Mouse (Mus musculus): ENCODE measurements around the gene Kat14. TPM values are rescaled to one million over a fixed set of nuclear protein-coding genes. Genes with fewer than 3 reads are reported as not detected.

Gene Kat14
- polyA plus RNA-seq, 1 experiment from 2014 or later: 25.0 TPM

- no peak; the same call in 1 of the 2 replicates for ATAC-seq (replicated peaks; ENCODE audit: insufficient number of reproducible peaks, low FRiP score, low TSS enrichment)
- no peak overlapping the region for H3K4me2 ChIP-seq
- 15% methylated on average over 8 of the region's 8 CpGs for WGBS (ENCODE audit: insufficient replicate concordance)
- H3K36me3 ChIP-seq (ENCODE audit: control insufficient read depth, insufficient read depth, low read length): no peaks in the 10 kb centered on the region
- no peak overlapping the region for H3K4me3 ChIP-seq (ENCODE audit: low read depth, low read length)
- H3K9ac ChIP-seq (ENCODE audit: low read depth, low read length): no peak overlapping the region
- peaks cover 4% of the 10 kb centered on the region; the same call in 1 of the 2 replicates for H3K27me3 ChIP-seq (ENCODE audit: control insufficient read depth, insufficient read depth, low read length)
- H3K27ac ChIP-seq (ENCODE audit: low read depth, low read length): no peak overlapping the region
- H3K9me3 ChIP-seq (replicated peaks; ENCODE audit: control insufficient read depth, low read length): no peaks in the 10 kb centered on the region
- H3K4me1 ChIP-seq (ENCODE audit: control insufficient read depth, insufficient read depth, low read length): no peaks in the 10 kb centered on the region
Observed at GRCm38 (mm10) chr2:144452364-144453008, 83.7 kb downstream of the Kat14 start.

Other genes starting within 250 kb of the Kat14 start
- gene Mgme1, start 98.3 kb upstream of the Kat14 start, polyA plus RNA-seq (2014; fragmentation: Nextera tagmentation; extraction: Ambion mirVana): 16.7 and 20.8 TPM in 2 replicates
- 114 and 115 TPM in 2 replicates for gene Snx5, start 98.1 kb upstream of the Kat14 start, polyA plus RNA-seq (2014; fragmentation: Nextera tagmentation; extraction: Ambion mirVana)
- gene Ovol2, start 36.8 kb upstream of the Kat14 start, polyA plus RNA-seq (2014; fragmentation: Nextera tagmentation; extraction: Ambion mirVana): 0.10 TPM in 1 of 2 replicates, not detected in the other
- gene Pet117, start within 50 bp of the Kat14 start, polyA plus RNA-seq (2014; fragmentation: Nextera tagmentation; extraction: Ambion mirVana): 2.3 TPM in 1 of 2 replicates, not detected in the other
- 0.63 and 0.77 TPM in 2 replicates for gene Dzank1, start 158.4 kb downstream of the Kat14 start, polyA plus RNA-seq (2014; fragmentation: Nextera tagmentation; extraction: Ambion mirVana)
- 20.8 and 21.3 TPM in 2 replicates for gene Polr3f, start 158.7 kb downstream of the Kat14 start, polyA plus RNA-seq (2014; fragmentation: Nextera tagmentation; extraction: Ambion mirVana)
- gene Rbbp9, start 181.9 kb downstream of the Kat14 start, polyA plus RNA-seq (2014; fragmentation: Nextera tagmentation; extraction: Ambion mirVana): 41.5 and 44.9 TPM in 2 replicates
- 51.4 and 55.2 TPM in 2 replicates for gene Sec23b, start 187.2 kb downstream of the Kat14 start, polyA plus RNA-seq (2014; fragmentation: Nextera tagmentation; extraction: Ambion mirVana)
- gene Smim26, start 225.1 kb downstream of the Kat14 start, polyA plus RNA-seq (2014; fragmentation: Nextera tagmentation; extraction: Ambion mirVana): 48.5 and 55.0 TPM in 2 replicates
- gene Dtd1, start 230.9 kb downstream of the Kat14 start, polyA plus RNA-seq (2014; fragmentation: Nextera tagmentation; extraction: Ambion mirVana): 26.7 and 30.7 TPM in 2 replicates

All from heart, embryonic 11.5 days (tissue).